Mouse (Mus musculus) megakaryocyte-erythroid progenitor cell, adult 5 weeks (primary cell): ENCODE measurements around the gene Fgfbp1. TPM values are rescaled to one million over a fixed set of nuclear protein-coding genes. Genes with fewer than 3 reads are reported as not detected.

Experiments
- polyA plus RNA-seq: library from polyadenylated mRNA; stranded (reverse); fragments of >175 nt; gene quantifications from 2 replicates; pipeline ENCODE4 v1.2.3, GENCODE M21; 2012

Fgfbp1 gene
- polyA plus RNA-seq, result not detected in 2 replicates

GRCm38 (mm10) chr5:43981620-43982019, at the start of gene Fgfbp1:
Gene Fgfbp1, minus strand, starts transcription at chr5:43981779.

Other genes starting within 250 kb of the Fgfbp1 start
- 0.53 and 1.1 TPM in 2 replicates for gene Bst1, start 162.9 kb downstream of the Fgfbp1 start, polyA plus RNA-seq
- 11.9 and 12.7 TPM in 2 replicates for gene Fbxl5, start 160.1 kb downstream of the Fgfbp1 start, polyA plus RNA-seq
- 0.20 TPM in 1 of 2 replicates, not detected in the other for gene Cd38, start 113.2 kb downstream of the Fgfbp1 start, polyA plus RNA-seq
- gene Gm7879, start 68.6 kb downstream of the Fgfbp1 start, polyA plus RNA-seq, result not detected in 2 replicates
- 1.1 and 3.3 TPM in 2 replicates for gene Prom1, start 120.3 kb upstream of the Fgfbp1 start, polyA plus RNA-seq
- 38.2 and 41.3 TPM in 2 replicates for gene Tapt1, start 244.8 kb upstream of the Fgfbp1 start, polyA plus RNA-seq